Mouse (Mus musculus) limb, embryonic 15.5 days (tissue): Measurements from ENCODE around the gene Rabep2. TPM values are rescaled to one million over a fixed set of nuclear protein-coding genes. Genes with fewer than 3 reads are reported as not detected.

Source experiments
- ATAC-seq: fragments of 200-750 bp; cut with Nextera tagmentation; 2 replicates; pipeline ENCODE4 v1.8.0; 2017; ENCODE audit warnings: low read depth, moderate TSS enrichment; ENCODE audit not compliant: insufficient number of reproducible peaks, low FRiP score, low TSS enrichment
- H3K27ac ChIP-seq: fragments of 300-500 bp; sonication (generic); 2 replicates; pipeline ENCODE4 v1.5.1; 2015; ENCODE audit warnings: moderate library complexity, mild to moderate bottlenecking, inconsistent platforms
- H3K27me3 ChIP-seq: fragments of 300-500 bp; sonication (generic); 2 replicates; pipeline ENCODE4 v1.6.1; 2015; ENCODE audit warnings: inconsistent platforms
- H3K36me3 ChIP-seq: fragments of 300-500 bp; sonication (generic); 2 replicates; pipeline ENCODE4 v1.6.1; 2015; ENCODE audit warnings: inconsistent platforms
- H3K4me1 ChIP-seq: fragments of 300-500 bp; sonication (generic); 2 replicates; pipeline ENCODE4 v1.6.1; 2015; ENCODE audit warnings: inconsistent platforms
- H3K4me2 ChIP-seq: fragments of 300-500 bp; sonication (generic); 2 replicates; pipeline ENCODE4 v1.6.1; 2015; ENCODE audit warnings: mild to moderate bottlenecking, inconsistent platforms
- H3K4me3 ChIP-seq: fragments of 300-500 bp; sonication (generic); 2 replicates; pipeline ENCODE4 v1.5.1; 2015; ENCODE audit warnings: mild to moderate bottlenecking, inconsistent platforms
- H3K9ac ChIP-seq: fragments of 300-500 bp; sonication (generic); 2 replicates; pipeline ENCODE4 v1.6.1; 2015; ENCODE audit warnings: inconsistent platforms
- H3K9me3 ChIP-seq: fragments of 300-500 bp; sonication (generic); 2 replicates; pipeline ENCODE4 v1.6.1; 2016; ENCODE audit warnings: inconsistent platforms
- WGBS: fragments of 180-500 bp; shearing (Covaris S2); methylation state at CpG from one replicate; pipeline ENCODE4 v1.1.7; 2015; 5-methylcytosine and 5-hydroxymethylcytosine counted together
- polyA plus RNA-seq: library from polyadenylated mRNA; unstranded; fragments of >200 nt; fragmentation: Nextera tagmentation; extraction: Ambion mirVana; gene quantifications from 2 replicates; pipeline ENCODE4 v1.2.1, GENCODE M21; 2015

Gene Rabep2
- polyA plus RNA-seq, 1 experiment from 2014 or later = 39.3 TPM

DNA sequence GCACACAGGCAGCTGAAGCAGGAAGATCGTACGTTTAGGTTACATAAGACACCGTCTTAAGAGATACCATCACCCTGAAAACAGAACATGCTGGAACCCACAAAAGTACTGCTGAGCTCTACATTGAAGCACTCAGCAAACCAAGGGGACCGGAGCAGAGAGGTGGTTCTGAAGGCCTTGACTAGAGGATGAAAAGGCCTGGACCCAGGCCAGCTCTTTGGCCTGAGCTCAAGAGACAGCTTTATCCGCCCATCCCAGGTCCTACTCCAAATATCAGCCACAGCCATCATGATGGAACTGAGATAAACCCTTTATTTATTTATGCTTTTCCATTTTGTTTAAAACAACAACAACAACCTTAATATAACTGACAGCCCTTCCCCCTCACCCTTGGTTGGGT is 38.1 kb downstream of the Rabep2 start:
- peaks cover 55% of the 10 kb centered on the region for H3K36me3 ChIP-seq
- no peaks in the 10 kb centered on the region for H3K27me3 ChIP-seq
- 83% methylated on average over 5 of the region's 5 CpGs for WGBS
- no peak overlapping the region for H3K4me3 ChIP-seq
- peak overlapping the region; percentile 58; the same call in 1 of the 2 replicates for H3K27ac ChIP-seq
- peaks cover 25% of the 10 kb centered on the region for H3K4me1 ChIP-seq
- no peaks in the 10 kb centered on the region for H3K9me3 ChIP-seq
- no peak for ATAC-seq
- no peak overlapping the region for H3K4me2 ChIP-seq
- no peak overlapping the region for H3K9ac ChIP-seq

- Histone ChIP-seq H3K9me3 (no peaks in the 10 kb centered on the region), H3K4me3 (no peak overlapping the region), H3K27ac (no peak overlapping the region), H3K4me1 (peaks cover 26% of the 10 kb centered on the region), H3K4me2 (no peak overlapping the region), H3K36me3 (peaks cover 61% of the 10 kb centered on the region), H3K27me3 (no peaks in the 10 kb centered on the region), H3K9ac (no peak overlapping the region)
- WGBS = 74% methylated on average over 5 of the region's 5 CpGs
- ATAC-seq = no peak
Observed at GRCm38 (mm10) chr7:126467271-126467670, 38.7 kb downstream of the Rabep2 start.

DNA sequence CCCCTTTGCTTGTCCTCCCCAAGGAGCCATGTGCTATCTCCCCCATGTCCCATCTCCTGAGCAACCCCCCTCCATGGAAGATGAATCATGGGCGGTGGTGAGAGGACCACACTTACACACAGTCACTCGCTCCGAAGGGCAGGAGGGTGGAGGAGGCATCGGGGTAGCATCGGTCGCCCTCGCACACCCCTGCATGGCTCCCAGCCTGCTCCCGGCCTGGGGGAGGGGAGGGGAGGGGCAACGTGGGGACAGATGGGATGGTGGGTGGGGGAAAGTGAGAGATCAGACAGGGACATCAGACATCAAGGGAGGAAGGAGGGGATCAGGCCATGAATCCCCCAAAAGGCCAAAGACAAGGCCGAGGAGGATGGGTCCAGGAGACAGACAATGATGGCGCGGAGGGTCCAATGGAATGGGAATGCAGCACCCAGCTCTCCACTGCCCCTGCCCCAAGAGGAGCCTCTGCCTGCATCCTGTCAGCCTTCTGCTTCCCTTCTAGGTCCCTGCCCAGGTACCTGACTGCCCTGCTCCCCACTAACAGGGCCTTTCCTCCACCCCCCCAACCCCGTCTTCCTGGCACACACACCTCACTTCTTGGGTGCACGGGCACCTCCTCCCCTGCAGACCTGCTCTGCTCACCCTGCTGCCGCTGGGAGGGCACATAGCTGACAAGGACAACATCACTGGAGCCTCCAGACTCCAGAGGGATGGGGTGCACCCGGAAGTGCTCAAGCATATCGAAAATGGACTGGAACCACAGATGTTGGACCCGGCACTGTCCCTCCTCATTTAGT is 39.5 kb downstream of the Rabep2 start:
- Histone ChIP-seq H3K4me2 (no peak overlapping the region), H3K36me3 (peaks cover 66% of the 10 kb centered on the region), H3K4me1 (peaks cover 30% of the 10 kb centered on the region), H3K27me3 (no peaks in the 10 kb centered on the region), H3K9me3 (no peaks in the 10 kb centered on the region), H3K27ac (no peak overlapping the region), H3K9ac (no peak overlapping the region), H3K4me3 (no peak overlapping the region)
- 91% methylated on average over 18 of the region's 18 CpGs for WGBS
- ATAC-seq = no peak

GRCm38 (mm10) chr7:126470077-126470476 is 41.5 kb downstream of the Rabep2 start:
- no peak overlapping the region for H3K9ac ChIP-seq
- ATAC-seq = no peak
- H3K4me1 ChIP-seq = peaks cover 26% of the 10 kb centered on the region
- H3K4me3 ChIP-seq = no peak overlapping the region
- no peaks in the 10 kb centered on the region for H3K9me3 ChIP-seq
- no peak overlapping the region for H3K27ac ChIP-seq
- H3K27me3 ChIP-seq = no peaks in the 10 kb centered on the region
- no peak overlapping the region for H3K4me2 ChIP-seq
- H3K36me3 ChIP-seq = peaks cover 66% of the 10 kb centered on the region
- 75% methylated on average over 6 of the region's 6 CpGs for WGBS

DNA sequence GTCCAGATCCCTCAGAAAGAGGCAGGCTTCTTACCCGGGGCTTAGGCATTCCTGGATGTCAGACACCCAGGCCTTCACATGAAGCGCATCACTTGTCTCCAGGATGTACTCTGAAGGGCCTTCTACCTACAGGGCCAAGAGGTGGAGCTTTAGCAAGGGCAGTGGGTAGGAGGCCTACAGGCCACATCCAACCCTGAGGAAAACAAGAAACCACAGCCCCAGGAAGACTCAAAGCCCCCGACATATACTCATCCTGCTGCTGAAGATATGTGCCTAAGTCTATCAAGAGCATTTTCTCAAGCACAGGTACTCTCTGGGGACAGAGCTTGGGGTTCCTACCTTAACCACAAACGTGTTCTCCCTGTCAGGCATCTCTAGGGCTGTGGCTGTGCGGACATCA is 42.8 kb downstream of the Rabep2 start:
- Histone ChIP-seq H3K27ac (no peak overlapping the region), H3K27me3 (no peaks in the 10 kb centered on the region), H3K9me3 (no peaks in the 10 kb centered on the region), H3K9ac (no peak overlapping the region), H3K4me1 (peaks cover 22% of the 10 kb centered on the region), H3K4me2 (no peak overlapping the region), H3K4me3 (no peak overlapping the region), H3K36me3 (peaks cover 62% of the 10 kb centered on the region)
- WGBS = 92% methylated on average over 5 of the region's 5 CpGs
- ATAC-seq = no peak

DNA sequence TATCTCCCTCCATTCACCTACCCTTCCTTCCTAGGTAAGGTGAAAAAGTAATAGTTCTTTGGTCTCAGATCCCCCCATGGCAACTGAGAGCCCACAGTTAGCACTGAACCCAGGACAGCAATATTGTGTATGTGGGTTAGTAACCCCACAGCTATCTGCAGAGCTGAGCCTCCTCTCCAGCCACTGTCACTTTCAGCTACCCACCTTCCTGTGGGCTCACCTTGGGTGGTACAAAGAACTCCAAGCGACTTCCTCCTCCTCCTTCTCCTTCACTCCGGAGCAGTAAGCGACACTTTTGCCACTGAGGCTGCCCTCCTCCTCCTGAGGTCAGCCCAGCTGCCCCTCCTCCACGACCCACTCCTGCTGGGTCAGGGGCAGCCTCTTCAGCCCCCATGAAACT is 43.3 kb downstream of the Rabep2 start:
- no peak overlapping the region for H3K4me2 ChIP-seq
- no peak overlapping the region for H3K4me3 ChIP-seq
- H3K9ac ChIP-seq = no peak overlapping the region
- peaks cover 22% of the 10 kb centered on the region for H3K4me1 ChIP-seq
- WGBS = 67% methylated on average over 4 of the region's 4 CpGs
- H3K27me3 ChIP-seq = no peaks in the 10 kb centered on the region
- peaks cover 57% of the 10 kb centered on the region for H3K36me3 ChIP-seq
- no peak for ATAC-seq
- H3K27ac ChIP-seq = no peak overlapping the region
- no peaks in the 10 kb centered on the region for H3K9me3 ChIP-seq

- Histone ChIP-seq H3K4me3 (no peak overlapping the region), H3K4me2 (no peak overlapping the region), H3K27me3 (no peaks in the 10 kb centered on the region), H3K9me3 (no peaks in the 10 kb centered on the region), H3K4me1 (peaks cover 22% of the 10 kb centered on the region), H3K36me3 (peaks cover 53% of the 10 kb centered on the region), H3K27ac (no peak overlapping the region), H3K9ac (no peak overlapping the region)
- WGBS = 83% methylated on average over 13 of the region's 13 CpGs
- no peak for ATAC-seq
Observed at GRCm38 (mm10) chr7:126472306-126472705, 43.7 kb downstream of the Rabep2 start.

DNA sequence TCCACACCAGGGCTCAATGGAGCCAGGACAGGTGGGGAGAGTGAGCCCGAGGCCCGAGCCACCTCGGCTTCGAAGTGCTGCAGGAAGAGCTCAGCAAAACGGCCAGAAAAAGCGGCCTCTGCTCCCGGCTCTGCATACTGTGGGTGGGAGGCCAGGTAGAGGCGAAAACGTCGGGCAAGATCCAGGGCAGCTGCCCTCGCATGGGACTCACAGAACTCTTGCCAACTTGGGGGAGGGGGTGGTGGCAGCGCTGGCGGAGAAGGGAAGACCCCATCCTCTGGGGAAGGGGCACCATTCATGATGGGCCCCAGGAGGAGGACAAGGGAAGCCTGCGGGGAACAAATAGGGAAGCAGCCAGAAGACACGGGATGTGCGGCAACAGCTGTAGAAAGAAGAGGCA is 44.2 kb downstream of the Rabep2 start:
- Histone ChIP-seq H3K27ac (no peak overlapping the region), H3K4me3 (no peak overlapping the region), H3K9ac (no peak overlapping the region), H3K27me3 (no peaks in the 10 kb centered on the region), H3K9me3 (no peaks in the 10 kb centered on the region), H3K36me3 (peaks cover 48% of the 10 kb centered on the region), H3K4me1 (peaks cover 22% of the 10 kb centered on the region), H3K4me2 (no peak overlapping the region)
- 92% methylated on average over 16 of the region's 16 CpGs for WGBS
- no peak for ATAC-seq

DNA sequence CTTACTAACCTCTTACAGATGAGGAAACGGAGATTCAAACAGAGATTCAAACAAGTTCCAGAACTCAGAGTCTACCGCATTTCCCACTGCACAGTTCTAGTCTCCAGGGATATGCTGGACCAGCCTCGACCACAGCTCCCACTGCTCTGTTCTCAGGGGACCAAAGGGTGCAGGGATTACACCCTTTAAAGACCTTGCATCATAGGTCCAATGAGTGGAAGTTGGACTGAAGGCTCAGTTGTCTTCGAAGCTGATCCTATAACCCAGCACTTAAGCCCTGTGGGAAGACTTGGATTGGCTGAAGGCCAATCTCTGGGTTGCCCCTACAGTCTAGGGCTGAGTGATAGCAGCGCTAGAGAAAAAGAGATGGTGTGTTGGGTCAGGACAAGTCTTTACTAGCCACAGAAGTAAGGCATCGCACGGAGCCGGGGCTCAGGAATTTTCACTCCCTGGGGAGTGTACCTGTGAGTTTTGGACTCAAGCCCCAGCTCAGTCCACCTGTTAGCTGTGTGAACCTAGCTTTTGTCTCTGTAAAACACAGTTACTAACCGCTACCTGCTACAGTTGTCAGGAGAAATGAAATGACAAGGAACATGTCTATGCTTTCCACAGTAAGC is 45.0 kb downstream of the Rabep2 start:
- H3K36me3 ChIP-seq = peaks cover 40% of the 10 kb centered on the region
- H3K9me3 ChIP-seq = no peaks in the 10 kb centered on the region
- peak overlapping the region; percentile 96; the same call in 1 of the 2 replicates for H3K9ac ChIP-seq
- peak overlapping the region; percentile 86 for H3K4me2 ChIP-seq
- H3K4me3 ChIP-seq = peak overlapping the region; percentile 89
- no peaks in the 10 kb centered on the region for H3K27me3 ChIP-seq
- H3K4me1 ChIP-seq = peaks cover 22% of the 10 kb centered on the region
- ATAC-seq = no peak
- H3K27ac ChIP-seq = no peak overlapping the region; the same call in 1 of the 2 replicates
- WGBS = 72% methylated on average over 9 of the region's 9 CpGs

DNA sequence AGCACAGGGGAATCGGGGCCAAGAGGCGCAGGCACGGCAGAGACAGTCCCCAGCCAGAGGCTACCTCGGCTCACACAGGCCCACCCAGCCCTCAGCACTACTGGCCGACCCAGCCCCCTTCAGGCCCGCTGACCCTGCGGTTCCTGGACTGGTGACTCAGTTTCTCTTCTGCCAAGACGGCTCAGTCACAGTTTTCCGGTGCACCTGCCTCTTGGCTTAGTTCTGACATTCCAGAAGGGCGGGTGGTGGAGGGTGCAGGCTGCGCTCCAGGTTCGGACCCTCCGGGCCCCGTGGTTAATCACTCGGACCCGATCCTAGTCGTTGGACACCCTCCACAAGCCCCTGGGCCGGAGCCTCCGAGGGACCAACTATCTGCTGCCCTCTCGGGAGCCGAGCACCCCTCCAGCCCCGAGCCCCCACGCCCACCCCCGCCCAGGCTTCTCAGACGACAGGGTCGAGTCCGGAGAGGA is 46.0 kb downstream of the Rabep2 start:
- H3K36me3 ChIP-seq = peaks cover 30% of the 10 kb centered on the region
- H3K4me3 ChIP-seq = peak overlapping the region; percentile 89
- peak overlapping the region; percentile 86 for H3K4me2 ChIP-seq
- no peak for ATAC-seq
- peaks cover 22% of the 10 kb centered on the region for H3K4me1 ChIP-seq
- H3K9me3 ChIP-seq = no peaks in the 10 kb centered on the region
- H3K9ac ChIP-seq = peak overlapping the region; percentile 96
- no peaks in the 10 kb centered on the region for H3K27me3 ChIP-seq
- peak overlapping the region; percentile 95 for H3K27ac ChIP-seq
- under 1% methylated on average over 26 of the region's 27 CpGs for WGBS

DNA sequence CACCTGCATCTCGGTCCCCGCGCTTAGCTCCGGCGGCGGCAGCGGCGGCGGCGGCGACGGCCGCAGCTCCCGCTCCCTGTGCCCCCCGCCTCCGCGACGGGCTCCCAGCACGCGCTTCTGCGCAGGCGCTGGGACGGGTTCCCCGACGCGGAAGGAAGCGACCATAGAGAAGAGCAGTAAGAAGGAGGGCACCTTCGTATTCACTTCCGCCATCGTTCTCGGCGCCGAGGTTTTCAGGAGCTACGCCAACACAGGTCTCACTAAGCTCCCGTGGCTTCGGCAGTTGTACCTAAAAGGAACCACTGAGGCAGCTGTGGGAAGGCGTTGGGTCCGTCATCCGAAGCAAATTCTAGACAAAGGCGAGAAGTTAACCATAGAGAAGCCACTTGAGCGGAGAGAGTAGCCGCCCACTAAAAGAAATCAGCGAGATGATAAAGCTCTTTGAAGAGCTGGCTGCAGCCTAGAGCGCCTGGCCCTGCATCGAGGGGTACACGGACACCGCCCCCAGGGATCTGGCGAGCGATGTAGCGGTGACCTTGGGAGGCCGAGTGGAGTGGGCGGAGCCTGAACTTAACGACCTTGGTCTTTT is 46.5 kb downstream of the Rabep2 start, which contains the start of gene Sh2b1:
Sh2b1 (minus strand) TSS at position 432 of the 589 bp plus-strand sequence.
- Histone ChIP-seq H3K9me3 (no peaks in the 10 kb centered on the region), H3K4me1 (peaks cover 22% of the 10 kb centered on the region), H3K9ac (peak within 1 kb of the TSS; percentile 96), H3K4me2 (peak within 1 kb of the TSS; percentile 86), H3K27me3 (no peaks in the 10 kb centered on the region), H3K27ac (peak within 1 kb of the TSS; percentile 95), H3K4me3 (peak within 1 kb of the TSS; percentile 89), H3K36me3 (peaks cover 25% of the 10 kb centered on the region)
- under 1% methylated on average over 53 of the region's 53 CpGs for WGBS
- peak; percentile 89 for ATAC-seq

DNA sequence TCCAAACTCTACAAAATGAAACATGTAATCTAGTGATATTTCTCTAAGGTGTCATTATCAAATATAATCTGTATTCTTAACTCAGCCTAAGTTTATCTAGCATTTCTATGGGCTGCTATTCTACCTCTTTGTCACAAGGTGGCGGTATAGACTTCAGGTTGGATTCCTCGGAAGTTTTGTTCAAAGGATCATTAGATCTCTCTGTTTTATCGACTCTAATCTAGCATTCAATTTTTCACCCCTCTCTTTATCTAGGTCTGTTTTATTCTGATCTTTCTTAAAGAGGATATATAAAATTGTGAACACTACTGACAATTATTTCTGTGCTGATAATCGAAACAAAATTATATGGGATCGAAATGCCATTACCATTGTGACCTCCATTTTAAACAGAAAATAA is 53.1 kb downstream of the Rabep2 start:
- Histone ChIP-seq H3K27me3 (no peaks in the 10 kb centered on the region), H3K36me3 (no peaks in the 10 kb centered on the region), H3K4me2 (no peak overlapping the region), H3K4me3 (no peak overlapping the region), H3K4me1 (peaks cover 7% of the 10 kb centered on the region), H3K27ac (no peak overlapping the region), H3K9ac (no peak overlapping the region), H3K9me3 (no peaks in the 10 kb centered on the region)
- no peak for ATAC-seq
- 19% methylated on average over 5 of the region's 5 CpGs for WGBS
